Mouse (Mus musculus): ENCODE results near the gene Gadd45b. TPM values are rescaled to one million over a fixed set of nuclear protein-coding genes. Genes with fewer than 3 reads are reported as not detected.

The Gadd45b gene
- polyA plus RNA-seq, 1 experiment from 2014 or later: 1.8 TPM

GRCm38 (mm10) chr10:80911891-80912290 lies 18.0 kb upstream of the Gadd45b start:
- no peak for DNase-seq
- ATAC-seq (ENCODE audit: low read depth): no peak
- Histone ChIP-seq H3K4me1 (replicated peaks) (peaks cover 37% of the 10 kb centered on the region), H3K9me3 (replicated peaks) (no peaks in the 10 kb centered on the region), H3K27ac (no peak overlapping the region), H3K36me3 (peaks cover 60% of the 10 kb centered on the region), H3K4me2 (no peak overlapping the region), H3K9ac (no peak overlapping the region), H3K4me3 (replicated peaks) (no peak overlapping the region), H3K27me3 (no peaks in the 10 kb centered on the region)

- Histone ChIP-seq H3K27me3 (peaks cover 12% of the 10 kb centered on the region), H3K27ac (peak overlapping the region; percentile 6; the same call in 1 of the 2 replicates), H3K4me3 (replicated peaks) (no peak overlapping the region), H3K9me3 (replicated peaks) (no peaks in the 10 kb centered on the region), H3K4me1 (replicated peaks) (peaks cover 53% of the 10 kb centered on the region), H3K4me2 (no peak overlapping the region), H3K36me3 (peaks cover 46% of the 10 kb centered on the region), H3K9ac (no peak overlapping the region)
- DNase-seq: no peak
- WGBS (ENCODE audit: insufficient replicate concordance): 87% methylated on average over 7 of the region's 8 CpGs
- no peak for ATAC-seq (ENCODE audit: low read depth)
Observed at GRCm38 (mm10) chr10:80913364-80914011, 16.4 kb upstream of the Gadd45b start.

GRCm38 (mm10) chr10:80914253-80914656 lies 15.6 kb upstream of the Gadd45b start:
- WGBS (ENCODE audit: insufficient replicate concordance): 69% methylated on average over 5 of the region's 5 CpGs
- H3K27me3 ChIP-seq: peaks cover 19% of the 10 kb centered on the region
- H3K9me3 ChIP-seq (replicated peaks): no peaks in the 10 kb centered on the region
- no peak overlapping the region for H3K4me3 ChIP-seq (replicated peaks)
- H3K27ac ChIP-seq: peak overlapping the region; percentile 18
- DNase-seq: no peak
- no peak for ATAC-seq (ENCODE audit: low read depth)
- H3K4me1 ChIP-seq (replicated peaks): peaks cover 54% of the 10 kb centered on the region
- peaks cover 38% of the 10 kb centered on the region for H3K36me3 ChIP-seq
- no peak overlapping the region for H3K9ac ChIP-seq
- H3K4me2 ChIP-seq: no peak overlapping the region

DNA sequence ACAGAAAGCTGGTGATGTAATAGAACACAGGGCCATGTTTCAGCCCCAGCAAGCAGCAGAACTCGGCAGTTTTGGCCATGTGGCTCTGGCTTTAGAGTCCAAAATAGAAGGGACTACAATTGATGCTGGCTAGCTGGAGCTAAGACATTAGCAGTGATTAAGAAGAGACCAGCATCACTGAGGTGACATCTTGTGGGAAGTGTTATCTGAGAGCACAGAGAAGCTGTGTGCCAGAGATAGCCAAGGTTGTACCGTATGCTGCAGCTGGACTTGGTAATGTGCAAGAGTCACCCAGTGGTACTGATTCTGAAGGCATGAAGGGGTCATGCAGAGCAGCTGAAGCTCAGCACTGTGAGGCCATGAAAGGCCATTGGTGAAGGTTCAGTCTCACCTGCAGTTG lies 14.6 kb upstream of the Gadd45b start:
- H3K4me2 ChIP-seq: no peak overlapping the region
- WGBS (ENCODE audit: insufficient replicate concordance): 19% methylated on average over 2 of the region's 2 CpGs
- H3K27ac ChIP-seq: no peak overlapping the region
- DNase-seq (peak; percentile 54), ATAC-seq (ENCODE audit: low read depth) (peak; percentile 43; the same call in 1 of the 2 replicates)
- peaks cover 54% of the 10 kb centered on the region for H3K4me1 ChIP-seq (replicated peaks)
- H3K27me3 ChIP-seq: peaks cover 25% of the 10 kb centered on the region
- no peak overlapping the region for H3K4me3 ChIP-seq (replicated peaks)
- H3K36me3 ChIP-seq: peaks cover 28% of the 10 kb centered on the region
- H3K9me3 ChIP-seq (replicated peaks): no peaks in the 10 kb centered on the region
- H3K9ac ChIP-seq: no peak overlapping the region

- Histone ChIP-seq H3K4me1 (replicated peaks) (peaks cover 54% of the 10 kb centered on the region), H3K4me2 (no peak overlapping the region), H3K4me3 (replicated peaks) (no peak overlapping the region), H3K36me3 (peaks cover 23% of the 10 kb centered on the region), H3K27me3 (peaks cover 25% of the 10 kb centered on the region), H3K9ac (no peak overlapping the region), H3K9me3 (replicated peaks) (no peaks in the 10 kb centered on the region), H3K27ac (no peak overlapping the region)
- 85% methylated on average over 4 of the region's 4 CpGs for WGBS (ENCODE audit: insufficient replicate concordance)
- ATAC-seq (ENCODE audit: low read depth): 0 out of 2 replicates have a peak, but pooled peaks have one; percentile 1
- no peak for DNase-seq
Observed at GRCm38 (mm10) chr10:80915736-80916135, 14.1 kb upstream of the Gadd45b start.

DNA sequence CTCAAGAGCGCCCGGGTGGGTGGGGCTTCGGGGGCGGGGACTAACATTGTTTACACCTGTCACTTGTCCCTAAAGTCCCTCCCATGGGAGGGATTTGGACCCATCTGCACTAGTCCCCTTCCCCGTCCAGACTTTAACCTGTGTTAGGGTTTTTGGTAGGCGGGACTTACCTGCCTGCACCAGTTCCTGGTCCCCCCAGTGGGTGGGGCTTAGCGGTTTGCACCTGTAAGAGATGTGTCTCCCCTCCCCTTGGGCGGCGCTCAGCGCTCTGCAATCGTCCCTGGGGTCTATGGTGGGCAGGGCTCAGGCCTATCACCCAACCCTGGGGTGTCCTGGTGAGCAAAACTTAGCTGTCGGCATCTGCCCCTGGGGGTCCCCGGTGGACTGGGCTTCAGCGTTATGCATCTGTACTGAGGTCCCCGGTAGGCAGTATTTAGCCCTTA lies 12.5 kb upstream of the Gadd45b start:
- Histone ChIP-seq H3K36me3 (peaks cover 8% of the 10 kb centered on the region; the same call in 1 of the 2 replicates), H3K27me3 (peaks cover 28% of the 10 kb centered on the region), H3K9ac (peak overlapping the region; percentile 81), H3K4me2 (peak overlapping the region; percentile 90), H3K4me3 (replicated peaks) (peak overlapping the region; percentile 78), H3K4me1 (replicated peaks) (peaks cover 63% of the 10 kb centered on the region), H3K27ac (peak overlapping the region; percentile 59), H3K9me3 (replicated peaks) (no peaks in the 10 kb centered on the region)
- WGBS (ENCODE audit: insufficient replicate concordance): 2% methylated on average over 15 of the region's 15 CpGs
- peak; percentile 19 for ATAC-seq (ENCODE audit: low read depth)
- DNase-seq: no peak

DNA sequence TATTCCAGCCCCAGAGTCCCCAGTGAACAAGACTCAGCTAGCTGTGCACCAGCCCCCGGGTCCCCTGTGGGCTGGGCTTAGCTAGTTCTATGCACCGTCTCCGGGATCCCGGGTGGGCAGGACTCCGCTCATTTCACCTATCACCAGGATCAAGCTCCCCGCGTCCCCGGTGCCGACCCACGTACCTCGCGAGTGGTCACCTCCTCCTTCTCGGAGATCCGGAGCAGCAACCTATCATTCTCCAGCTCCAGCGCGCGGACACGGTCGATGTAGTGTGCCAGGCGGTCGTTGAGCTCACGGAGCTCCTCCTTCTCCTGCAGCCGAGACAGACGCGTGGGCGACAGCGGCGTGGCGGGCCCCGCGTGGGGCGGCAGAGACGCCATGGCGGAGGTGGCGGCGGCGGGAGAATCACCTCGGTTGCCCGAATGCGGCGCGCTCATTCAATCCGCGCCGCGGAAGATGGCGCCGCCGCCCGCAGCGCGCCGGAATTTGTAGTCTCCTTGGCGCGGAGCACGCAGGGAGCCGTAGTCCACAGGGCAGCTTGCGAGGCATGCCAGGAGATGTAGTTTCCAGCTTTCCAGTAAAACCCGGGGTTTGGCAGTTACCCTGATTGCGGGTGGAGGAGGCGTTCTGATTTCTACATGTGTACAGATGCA lies 12.0 kb upstream of the Gadd45b start, which contains the start of gene Lmnb2:
Lmnb2 (minus strand) TSS at position 467 of the 656 bp plus-strand sequence.
- under 1% methylated on average over 61 of the region's 61 CpGs for WGBS (ENCODE audit: insufficient replicate concordance)
- Histone ChIP-seq H3K36me3 (peaks cover 8% of the 10 kb centered on the region; the same call in 1 of the 2 replicates), H3K4me2 (peak within 1 kb of the TSS; percentile 90), H3K4me3 (replicated peaks) (peak within 1 kb of the TSS; percentile 78), H3K27ac (peak within 1 kb of the TSS; percentile 59), H3K9me3 (replicated peaks) (no peaks in the 10 kb centered on the region), H3K4me1 (replicated peaks) (peaks cover 63% of the 10 kb centered on the region), H3K27me3 (peaks cover 28% of the 10 kb centered on the region), H3K9ac (peak within 1 kb of the TSS; percentile 81)
- no peak for DNase-seq
- ATAC-seq (ENCODE audit: low read depth): peak; percentile 25

- WGBS (ENCODE audit: insufficient replicate concordance): 8% methylated on average over 16 of the region's 16 CpGs
- H3K4me1 ChIP-seq (replicated peaks): peaks cover 32% of the 10 kb centered on the region
- peak overlapping the region; percentile 53; the same call in 1 of the 2 replicates for H3K27ac ChIP-seq
- H3K36me3 ChIP-seq: no peaks in the 10 kb centered on the region
- H3K9me3 ChIP-seq (replicated peaks): no peaks in the 10 kb centered on the region
- H3K27me3 ChIP-seq: peaks cover 28% of the 10 kb centered on the region
- DNase-seq (no peak), ATAC-seq (ENCODE audit: low read depth) (peak; percentile 43; the same call in 1 of the 2 replicates)
- H3K4me2 ChIP-seq: peak overlapping the region; percentile 56
- H3K4me3 ChIP-seq (replicated peaks): peak overlapping the region; percentile 35
- peak overlapping the region; percentile 18; the same call in 1 of the 2 replicates for H3K9ac ChIP-seq
Observed at GRCm38 (mm10) chr10:80921923-80922322, 8.0 kb upstream of the Gadd45b start.

DNA sequence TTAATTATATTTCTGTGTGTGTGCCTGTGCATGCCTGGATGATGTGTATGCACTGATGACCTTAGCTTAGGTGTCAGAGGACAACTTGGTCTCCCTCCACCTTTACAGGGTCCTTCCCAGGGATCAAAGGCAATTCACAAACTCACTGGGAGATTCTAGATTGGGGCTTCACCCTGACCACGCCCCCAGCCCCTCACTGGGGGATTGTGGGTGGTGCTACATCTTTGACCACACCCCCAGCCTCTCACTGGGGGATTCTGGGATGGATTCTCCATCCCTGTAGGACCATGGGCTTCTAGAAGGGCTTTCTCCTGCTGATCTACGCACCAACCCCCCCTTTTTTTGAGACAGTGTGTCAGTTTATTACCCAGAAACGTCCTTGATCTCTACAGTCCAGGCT lies 4.4 kb upstream of the Gadd45b start:
- Histone ChIP-seq H3K36me3 (no peaks in the 10 kb centered on the region), H3K27me3 (peaks cover 18% of the 10 kb centered on the region), H3K27ac (no peak overlapping the region), H3K4me3 (replicated peaks) (no peak overlapping the region), H3K4me1 (replicated peaks) (peaks cover 40% of the 10 kb centered on the region), H3K9me3 (replicated peaks) (no peaks in the 10 kb centered on the region), H3K9ac (no peak overlapping the region), H3K4me2 (no peak overlapping the region)
- DNase-seq (no peak), ATAC-seq (ENCODE audit: low read depth) (no peak)
- 42% methylated on average over 3 of the region's 3 CpGs for WGBS (ENCODE audit: insufficient replicate concordance)

GRCm38 (mm10) chr10:80928586-80929298 lies 1.1 kb upstream of the Gadd45b start:
- ATAC-seq (ENCODE audit: low read depth): peak; percentile 15; the same call in 1 of the 2 replicates

More at GRCm38 (mm10) chr10:80928586-80929298, 1.1 kb upstream of the Gadd45b start:
- H3K36me3 ChIP-seq: no peaks in the 10 kb centered on the region
- H3K4me2 ChIP-seq: peak overlapping the region; percentile 86
- H3K9me3 ChIP-seq (replicated peaks): no peaks in the 10 kb centered on the region
- peaks cover 48% of the 10 kb centered on the region for H3K27me3 ChIP-seq
- peaks cover 57% of the 10 kb centered on the region for H3K4me1 ChIP-seq (replicated peaks)
- H3K4me3 ChIP-seq (replicated peaks): peak overlapping the region; percentile 59
- under 1% methylated on average over 48 of the region's 48 CpGs for WGBS (ENCODE audit: insufficient replicate concordance)
- peak overlapping the region; percentile 63; the same call in 1 of the 2 replicates for H3K27ac ChIP-seq
- peak overlapping the region; percentile 62 for H3K9ac ChIP-seq
- DNase-seq: peak; percentile 73
